In the genomic region with DNA sequence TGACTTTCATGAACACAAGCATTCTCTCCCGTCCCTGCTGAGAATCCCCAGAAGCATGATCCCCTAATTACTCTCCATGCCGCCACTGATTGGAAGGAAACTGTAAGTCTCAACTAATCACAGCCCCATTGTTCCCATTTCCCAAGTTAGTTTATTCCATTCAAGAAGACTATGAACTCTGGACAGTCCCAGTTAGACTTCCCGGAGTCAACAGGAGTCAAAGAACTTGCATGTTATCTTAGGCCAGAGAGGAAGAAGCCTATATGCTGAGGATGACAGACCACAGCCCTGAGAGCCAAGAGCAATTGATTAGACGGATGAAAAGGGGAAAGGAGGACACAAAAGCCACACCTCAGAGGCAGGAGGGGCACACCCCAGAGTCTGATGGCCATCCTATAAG, we compare ENCODE assay signal across 33 mouse cellular contexts.
DNase-seq lines count a peak whose midpoint lies in the region; ATAC-seq and TF ChIP-seq lines count a peak whose summit lies in the region.
"Had no signal": no experiment of that assay in that cellular context is flagged by ENCODE, and none has a peak within 500 bp of the region (broad histone marks: within the 10 kb centered on the region; RNA-seq: fewer than 3 reads in every experiment).

No protein-coding gene starts in this region.

- no peak for TF ChIP-seq CTCF in heart, postnatal 0 days (IDR thresholded peaks at IDR 0.05; ENCODE audit: low read depth)

- no peak overlapping the region for H3K4me3 ChIP-seq in heart, embryonic 13.5 days
- no peak overlapping the region for H3K4me3 ChIP-seq in limb, embryonic 15.5 days
- no peak overlapping the region for H3K4me3 ChIP-seq in limb, embryonic 10.5 days
- H3K4me3 ChIP-seq in lung, embryonic 15.5 days: no peak overlapping the region
- H3K4me3 ChIP-seq in heart, postnatal 0 days (ENCODE audit: low read depth, low read length): no peak overlapping the region
- H3K4me3 ChIP-seq: embryonic facial prominence, embryonic 13.5 days; erythroblast, embryonic 14.5 days; gastrocnemius, adult 2 months; left cerebral cortex, adult 2 months; limb, embryonic 13.5 days; megakaryocyte, embryonic 14.5 days; midbrain, embryonic 12.5 days; myocyte; neural tube, embryonic 12.5 days had no signal

- H3K4me2 ChIP-seq in heart, embryonic 13.5 days: no peak overlapping the region
- H3K4me2 ChIP-seq in limb, embryonic 15.5 days: no peak overlapping the region
- H3K4me2 ChIP-seq in lung, embryonic 15.5 days: no peak overlapping the region
- H3K4me2 ChIP-seq in heart, postnatal 0 days (ENCODE audit: low read depth, low read length): no peak overlapping the region
- H3K4me2 ChIP-seq: embryonic facial prominence, embryonic 13.5 days; hindbrain, embryonic 14.5 days; limb, embryonic 13.5 days; midbrain, embryonic 12.5 days; neural tube, embryonic 12.5 days had no signal

- peaks cover 57% of the 10 kb centered on the region for H3K4me1 ChIP-seq in heart, embryonic 13.5 days
- H3K4me1 ChIP-seq in limb, embryonic 15.5 days: peaks cover 32% of the 10 kb centered on the region
- peaks cover 21% of the 10 kb centered on the region for H3K4me1 ChIP-seq in limb, embryonic 10.5 days
- peaks cover 18% of the 10 kb centered on the region for H3K4me1 ChIP-seq in lung, embryonic 15.5 days
- peaks cover 27% of the 10 kb centered on the region for H3K4me1 ChIP-seq in heart, postnatal 0 days (ENCODE audit: control insufficient read depth, insufficient read depth)

- no peaks in the 10 kb centered on the region for H3K9me3 ChIP-seq in heart, embryonic 13.5 days
- no peaks in the 10 kb centered on the region for H3K9me3 ChIP-seq in limb, embryonic 15.5 days
- no peaks in the 10 kb centered on the region for H3K9me3 ChIP-seq in limb, embryonic 10.5 days (replicated peaks)
- no peaks in the 10 kb centered on the region for H3K9me3 ChIP-seq in lung, embryonic 15.5 days
- no peaks in the 10 kb centered on the region for H3K9me3 ChIP-seq in heart, postnatal 0 days (replicated peaks; ENCODE audit: control insufficient read depth, low read length)
- H3K9me3 ChIP-seq: embryonic facial prominence, embryonic 13.5 days; limb, embryonic 13.5 days; megakaryocyte, embryonic 14.5 days; midbrain, embryonic 12.5 days; neural tube, embryonic 12.5 days had no signal

- peak overlapping the region; percentile 64 for H3K27ac ChIP-seq in heart, embryonic 13.5 days (replicated peaks)
- 0 out of 2 replicates have a peak overlapping the region, but pooled peaks have one; percentile 14 for H3K27ac ChIP-seq in limb, embryonic 15.5 days
- H3K27ac ChIP-seq in limb, embryonic 10.5 days: no peak overlapping the region
- H3K27ac ChIP-seq in lung, embryonic 15.5 days: peak overlapping the region; percentile 9; the same call in 1 of the 2 replicates
- peak overlapping the region; percentile 39 for H3K27ac ChIP-seq in heart, postnatal 0 days (ENCODE audit: low read depth)
- H3K27ac ChIP-seq: embryonic facial prominence, embryonic 13.5 days; gastrocnemius, adult 2 months; hindbrain, embryonic 14.5 days; left cerebral cortex, adult 2 months; midbrain, embryonic 12.5 days; neural tube, embryonic 12.5 days had no signal

- no peak for DNase-seq in heart, adult 18-20 months
- DNase-seq in limb, embryonic 10.5 days (ENCODE audit: low spot score): no peak
- DNase-seq in lung, postnatal 14 days: no peak
- no peak for DNase-seq in heart, postnatal 0 days (ENCODE audit: low spot score)
- DNase-seq in layer of hippocampus, adult 9-10 months (ENCODE audit: low spot score): no peak
- DNase-seq: adrenal gland, adult 2 months; adrenal gland, postnatal 36 days; B cell, adult 2 months; cerebellum, adult 18-20 months; gastrocnemius, adult 2 months; gastrocnemius, postnatal 36 days; kidney, adult 9 months; kidney, postnatal 25 days; lung, adult 2 months; right cerebral cortex, adult 18-20 months; spleen, adult 18-20 months; thymus, postnatal 14 days had no signal

- WGBS in heart, embryonic 13.5 days: 49% methylated on average over 4 of the region's 4 CpGs
- 67% methylated on average over 4 of the region's 4 CpGs for WGBS in limb, embryonic 15.5 days
- WGBS in limb, embryonic 10.5 days: 77% methylated on average over 4 of the region's 4 CpGs
- WGBS in lung, embryonic 15.5 days: 59% methylated on average over 4 of the region's 4 CpGs
- WGBS in heart, postnatal 0 days: 46% methylated on average over 4 of the region's 4 CpGs

- H3K36me3 ChIP-seq in heart, embryonic 13.5 days: 0 out of 2 replicates have a peak, but pooled peaks cover 5% of the 10 kb centered on the region
- H3K36me3 ChIP-seq in limb, embryonic 15.5 days: no peaks in the 10 kb centered on the region
- peaks cover 66% of the 10 kb centered on the region for H3K36me3 ChIP-seq in limb, embryonic 10.5 days
- H3K36me3 ChIP-seq in lung, embryonic 15.5 days: no peaks in the 10 kb centered on the region
- no peaks in the 10 kb centered on the region for H3K36me3 ChIP-seq in heart, postnatal 0 days (replicated peaks; ENCODE audit: control insufficient read depth, insufficient read depth, low read length)

- ATAC-seq in heart, embryonic 13.5 days (ENCODE audit: extremely low read depth, insufficient number of reproducible peaks, low FRiP score, low TSS enrichment): no peak
- ATAC-seq in limb, embryonic 15.5 days (ENCODE audit: insufficient number of reproducible peaks, low FRiP score, low TSS enrichment, low read depth): no peak
- ATAC-seq in lung, embryonic 15.5 days (ENCODE audit: borderline replicate concordance, extremely low read depth, low FRiP score, low TSS enrichment): peak; percentile 47; the same call in 1 of the 2 replicates
- 0 out of 2 replicates have a peak, but pooled peaks have one; percentile 34 for ATAC-seq in heart, postnatal 0 days (ENCODE audit: insufficient read depth, low read depth)
- ATAC-seq: activated CD4-positive, CD25-positive, alpha-beta regulatory T cell, adult 4 months; forebrain, embryonic 16.5 days; intestine, postnatal 0 days had no signal

- H3K27me3 ChIP-seq in heart, embryonic 13.5 days (replicated peaks): no peaks in the 10 kb centered on the region
- no peaks in the 10 kb centered on the region for H3K27me3 ChIP-seq in limb, embryonic 15.5 days
- H3K27me3 ChIP-seq in limb, embryonic 10.5 days (ENCODE audit: low read depth, poor library complexity, severe bottlenecking): no peaks in the 10 kb centered on the region
- no peaks in the 10 kb centered on the region for H3K27me3 ChIP-seq in lung, embryonic 15.5 days
- no peaks in the 10 kb centered on the region for H3K27me3 ChIP-seq in heart, postnatal 0 days (ENCODE audit: control insufficient read depth, insufficient read depth, low read length)
- H3K27me3 ChIP-seq: CH12.LX; embryonic facial prominence, embryonic 13.5 days; limb, embryonic 13.5 days; midbrain, embryonic 12.5 days; neural tube, embryonic 12.5 days had no signal

- TF ChIP-seq EP300 in heart, postnatal 0 days (IDR thresholded peaks at IDR 0.05; ENCODE audit: low read depth): 0 out of 2 replicates have a peak, but pooled peaks have one; percentile 43

- H3K9ac ChIP-seq in heart, embryonic 13.5 days: no peak overlapping the region
- H3K9ac ChIP-seq in limb, embryonic 15.5 days: no peak overlapping the region
- no peak overlapping the region for H3K9ac ChIP-seq in lung, embryonic 15.5 days
- no peak overlapping the region for H3K9ac ChIP-seq in heart, postnatal 0 days (replicated peaks; ENCODE audit: low read depth, low read length)
- H3K9ac ChIP-seq: embryonic facial prominence, embryonic 13.5 days; hindbrain, embryonic 14.5 days; limb, embryonic 13.5 days; midbrain, embryonic 12.5 days; neural tube, embryonic 12.5 days had no signal

Comparison
In these comparisons a context has a peak if more than half of its experiments do, and no peak if none do; other contexts are left out.
1. ATAC-seq: peak in lung, embryonic 15.5 days (single experiment) and heart, postnatal 0 days (single experiment); none in heart, embryonic 13.5 days (single experiment) and limb, embryonic 15.5 days (single experiment).